Mouse (Mus musculus): ENCODE data around the gene Stx11. TPM values are rescaled to one million over a fixed set of nuclear protein-coding genes. Genes with fewer than 3 reads are reported as not detected.

The Stx11 gene
- 0.13 TPM for polyA plus RNA-seq (2015; fragmentation: Illumina TruSeq; extraction: RNeasy Lipid Tissue Mini Kit (QIAGEN cat#74804); ENCODE audit: low read depth, low replicate concordance)

GRCm38 (mm10) chr10:12964151-12965075 is at the start of gene Stx11:
Stx11 (minus strand) TSS chr10:12964298.

GRCm38 (mm10) chr10:13005043-13005442 is 40.9 kb upstream of the Stx11 start, which contains the start of gene Sf3b5:
Sf3b5 (plus strand) TSS chr10:13005343.

Other genes with a start within 250 kb of the Stx11 start
- 32.2 TPM for gene Utrn, start 94.9 kb downstream of the Stx11 start, polyA plus RNA-seq (2015; fragmentation: Illumina TruSeq; extraction: RNeasy Lipid Tissue Mini Kit (QIAGEN cat#74804); ENCODE audit: low read depth, low replicate concordance)
- gene Sf3b5, start 41.0 kb upstream of the Stx11 start, polyA plus RNA-seq (2015; fragmentation: Illumina TruSeq; extraction: RNeasy Lipid Tissue Mini Kit (QIAGEN cat#74804); ENCODE audit: low read depth, low replicate concordance) = 13.3 TPM
- 14.9 TPM for gene Plagl1, start 96.2 kb upstream of the Stx11 start, polyA plus RNA-seq (2015; fragmentation: Illumina TruSeq; extraction: RNeasy Lipid Tissue Mini Kit (QIAGEN cat#74804); ENCODE audit: low read depth, low replicate concordance)
- gene Zc2hc1b, start 213.7 kb upstream of the Stx11 start, polyA plus RNA-seq (2015; fragmentation: Illumina TruSeq; extraction: RNeasy Lipid Tissue Mini Kit (QIAGEN cat#74804); ENCODE audit: low read depth, low replicate concordance) = not detected
- 21.4 TPM for gene Ltv1, start 228.9 kb upstream of the Stx11 start, polyA plus RNA-seq (2015; fragmentation: Illumina TruSeq; extraction: RNeasy Lipid Tissue Mini Kit (QIAGEN cat#74804); ENCODE audit: low read depth, low replicate concordance)

Measured in brain, adult 10 weeks (tissue).